Mouse (Mus musculus) midbrain, postnatal 0 days (tissue): ENCODE data around the gene Cend1. TPM values are rescaled to one million over a fixed set of nuclear protein-coding genes. Genes with fewer than 3 reads are reported as not detected.
A peak's percentile ranks its signal among the peaks of the same experiment; 100 is the strongest.

Experiments
- ATAC-seq: fragments of 200-750 bp; cut with Nextera tagmentation; 2 replicates; pipeline ENCODE4 v1.8.0; 2017; ENCODE audit warnings: moderate number of reproducible peaks, mild to moderate bottlenecking, moderate TSS enrichment, moderate library complexity; ENCODE audit not compliant: low FRiP score
- DNase-seq: peaks from one replicate; pipeline ENCODE4 v3.0.0-alpha.2; 2015; ENCODE audit warnings: low spot score
- H3K27ac ChIP-seq: fragments of 300-500 bp; sonication (generic); 2 replicates; pipeline ENCODE4 v1.5.1; 2014; ENCODE audit warnings: low read depth, mild to moderate bottlenecking, low read length, mixed read lengths
- H3K27me3 ChIP-seq: fragments of 300-500 bp; sonication (generic); 2 replicates; pipeline ENCODE4 v1.6.1; 2014; ENCODE audit warnings: low read length, control low read depth, mixed read lengths; ENCODE audit not compliant: insufficient read depth
- H3K36me3 ChIP-seq: fragments of 300-500 bp; sonication (generic); 2 replicates; pipeline ENCODE4 v1.6.1; 2014; ENCODE audit warnings: low read length, control low read depth, mixed read lengths; ENCODE audit not compliant: insufficient read depth
- H3K4me1 ChIP-seq: fragments of 300-500 bp; sonication (generic); 2 replicates; pipeline ENCODE4 v1.6.1; 2014; ENCODE audit warnings: mild to moderate bottlenecking, control low read depth, antibody characterized with exemption, low read length, mixed read lengths; ENCODE audit not compliant: insufficient read depth
- H3K4me2 ChIP-seq: fragments of 300-500 bp; sonication (generic); 2 replicates; pipeline ENCODE4 v1.6.1; 2014; ENCODE audit warnings: low read depth, mild to moderate bottlenecking, low read length, mixed read lengths; ENCODE audit not compliant: poor library complexity, severe bottlenecking
- H3K4me3 ChIP-seq: fragments of 300-500 bp; sonication (generic); 2 replicates; pipeline ENCODE4 v1.5.1; 2014; ENCODE audit warnings: low read depth, mild to moderate bottlenecking, low read length, moderate library complexity
- H3K9ac ChIP-seq: fragments of 300-500 bp; sonication (generic); replicated peaks from 2 replicates; pipeline ENCODE4 v1.6.1; 2014; ENCODE audit warnings: mild to moderate bottlenecking, low read length, moderate library complexity, mixed read lengths; ENCODE audit not compliant: poor library complexity, severe bottlenecking
- H3K9me3 ChIP-seq: fragments of 300-500 bp; sonication (generic); 2 replicates; pipeline ENCODE4 v1.6.1; 2016; ENCODE audit warnings: low read length, control low read depth
- CTCF ChIP-seq: IDR thresholded peaks from 2 replicates; pipeline ENCODE4 v1.5.1; 2016; ENCODE audit warnings: antibody characterized with exemption, mild to moderate bottlenecking
- WGBS: fragments of 180-500 bp; shearing (Covaris S2); extraction: QIAGEN DNeasy Blood & Tissue Kit; methylation state at CpG from one replicate; pipeline ENCODE4 v1.1.7; 2014; 5-methylcytosine and 5-hydroxymethylcytosine counted together
- polyA plus RNA-seq: library from polyadenylated mRNA; unstranded; fragments of >200 nt; fragmentation: Nextera tagmentation; extraction: Ambion mirVana; gene quantifications from 2 replicates; pipeline ENCODE4 v1.2.1, GENCODE M21; 2015
- total RNA-seq: library from RNA; depleted of rRNA; stranded (reverse); fragments of >200 nt; gene quantifications from 2 replicates; pipeline ENCODE4 v1.2.3, GENCODE M21; 2014

Cend1 gene
- total and polyA plus RNA-seq, 2 experiments from 2014 or later = 194 to 195 TPM

DNA sequence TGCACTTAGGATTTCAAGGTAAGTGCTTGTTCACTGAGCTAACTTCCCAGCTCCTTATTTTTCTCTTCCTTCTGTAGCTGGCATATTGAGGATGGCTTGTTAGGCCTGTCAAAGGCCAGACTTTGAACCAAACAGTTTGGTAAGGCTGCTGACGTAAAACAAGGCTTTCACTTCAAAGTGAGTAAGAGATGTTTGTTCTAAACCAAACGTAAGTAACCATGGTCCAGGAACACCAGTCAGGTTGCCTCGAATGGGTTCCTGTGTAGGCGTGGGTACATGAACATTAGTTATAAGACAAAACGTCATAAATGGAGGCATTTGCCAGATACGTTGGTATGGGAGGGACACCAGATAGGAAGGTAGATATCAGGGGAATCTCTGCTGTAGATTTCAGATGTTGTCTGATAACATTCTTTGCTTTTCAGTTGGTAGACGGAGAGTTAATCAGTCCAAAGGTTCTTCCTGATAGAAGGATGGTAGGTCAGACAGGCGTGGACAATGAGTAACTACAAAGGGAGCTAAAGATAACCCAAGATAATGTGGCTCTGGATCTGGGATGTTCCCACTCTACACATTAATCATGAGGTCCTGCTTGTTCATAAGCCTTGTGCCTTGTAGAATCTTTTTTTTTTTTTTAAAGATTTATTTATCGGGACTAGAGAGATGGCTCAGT lies 9.1 kb downstream of the Cend1 start:
- no peak for TF ChIP-seq CTCF
- H3K4me2 ChIP-seq = no peak overlapping the region
- WGBS = 84% methylated on average over 9 of the region's 9 CpGs
- H3K9me3 ChIP-seq = no peaks in the 10 kb centered on the region
- H3K4me1 ChIP-seq = no peaks in the 10 kb centered on the region
- no peak overlapping the region for H3K4me3 ChIP-seq
- no peak for ATAC-seq
- no peak for DNase-seq
- no peaks in the 10 kb centered on the region for H3K27me3 ChIP-seq
- H3K36me3 ChIP-seq = no peaks in the 10 kb centered on the region
- no peak overlapping the region for H3K27ac ChIP-seq
- no peak overlapping the region for H3K9ac ChIP-seq

DNA sequence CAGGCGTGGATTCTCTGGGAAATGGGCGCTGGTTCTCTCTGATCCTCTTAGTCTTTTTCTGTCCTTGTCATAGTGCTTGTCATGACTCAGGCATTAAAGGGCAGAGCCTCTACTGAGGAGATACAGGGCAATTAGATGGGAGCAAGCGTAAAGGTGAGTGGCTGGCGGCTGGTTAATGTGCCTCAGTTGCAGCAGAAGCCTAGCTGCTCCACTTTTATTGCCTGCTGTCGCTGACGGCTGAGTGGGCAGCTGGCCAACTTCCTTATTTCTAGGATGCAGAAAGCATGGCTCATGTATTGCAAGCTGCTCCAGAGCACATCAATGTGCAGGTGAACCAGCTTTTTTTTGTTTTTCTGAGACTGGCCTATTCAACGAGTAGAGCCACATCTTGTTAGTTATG lies 10.3 kb downstream of the Cend1 start:
- ATAC-seq = no peak
- no peaks in the 10 kb centered on the region for H3K9me3 ChIP-seq
- no peak for DNase-seq
- no peak overlapping the region for H3K4me2 ChIP-seq
- no peaks in the 10 kb centered on the region for H3K4me1 ChIP-seq
- TF ChIP-seq CTCF = no peak
- H3K36me3 ChIP-seq = no peaks in the 10 kb centered on the region
- H3K27ac ChIP-seq = no peak overlapping the region
- whole genome bisulfite sequencing = 74% methylated on average over 7 of the region's 7 CpGs
- H3K9ac ChIP-seq = no peak overlapping the region
- H3K27me3 ChIP-seq = no peaks in the 10 kb centered on the region
- H3K4me3 ChIP-seq = no peak overlapping the region

DNA sequence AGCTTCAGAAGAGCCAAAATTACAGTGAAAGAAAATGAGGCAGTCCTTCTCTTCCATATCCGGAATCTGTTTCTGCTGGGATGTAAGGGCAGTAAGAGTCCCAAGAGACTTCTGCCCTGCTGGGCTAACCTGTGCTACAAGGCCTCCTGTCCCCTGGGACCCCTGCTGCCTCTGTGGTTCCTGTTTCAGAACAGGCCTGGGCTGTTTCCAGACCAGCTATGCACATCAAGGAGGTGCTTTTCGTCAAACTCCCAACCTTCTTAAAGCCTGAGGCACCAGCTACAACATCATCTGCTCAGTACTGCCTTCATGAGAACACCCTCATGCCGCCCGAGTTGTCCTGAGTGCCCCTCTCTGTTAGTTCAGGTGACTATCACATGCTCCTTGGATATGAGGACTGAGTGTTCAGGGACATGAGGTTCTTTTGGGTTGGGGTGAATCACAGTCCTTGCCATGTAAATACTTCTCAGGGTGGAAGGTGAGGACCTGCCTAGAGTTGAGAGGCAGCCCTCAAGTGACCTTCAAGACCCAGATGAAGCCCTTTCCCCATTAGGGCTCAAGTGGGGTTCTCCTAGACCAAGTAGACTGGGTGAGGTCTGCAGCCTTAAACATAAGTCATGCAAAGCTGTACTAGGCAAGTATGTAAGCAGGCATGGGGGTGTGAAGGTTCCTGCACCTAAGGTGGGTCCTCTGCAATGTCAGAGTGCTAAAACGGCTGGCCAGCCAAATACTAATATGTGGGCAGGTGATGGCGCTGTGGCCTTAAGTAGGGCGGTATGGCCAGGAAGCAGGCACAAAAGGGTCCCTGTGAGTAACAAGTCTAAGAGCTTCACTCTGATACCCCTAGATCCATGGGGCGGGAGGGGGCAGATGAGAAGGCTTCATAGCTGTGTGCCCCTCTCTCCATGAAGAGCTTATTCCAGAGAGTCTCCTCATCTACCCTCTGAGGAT lies 11.3 kb downstream of the Cend1 start:
- Histone ChIP-seq H3K4me3 (no peak overlapping the region), H3K36me3 (no peaks in the 10 kb centered on the region), H3K4me1 (no peaks in the 10 kb centered on the region), H3K9me3 (no peaks in the 10 kb centered on the region), H3K4me2 (no peak overlapping the region), H3K27me3 (no peaks in the 10 kb centered on the region), H3K9ac (no peak overlapping the region), H3K27ac (no peak overlapping the region)
- DNase-seq (no peak), ATAC-seq (no peak)
- 74% methylated on average over 8 of the region's 8 CpGs for WGBS
- 0 out of 2 replicates have a peak, but pooled peaks have one; percentile 9 for TF ChIP-seq CTCF

DNA sequence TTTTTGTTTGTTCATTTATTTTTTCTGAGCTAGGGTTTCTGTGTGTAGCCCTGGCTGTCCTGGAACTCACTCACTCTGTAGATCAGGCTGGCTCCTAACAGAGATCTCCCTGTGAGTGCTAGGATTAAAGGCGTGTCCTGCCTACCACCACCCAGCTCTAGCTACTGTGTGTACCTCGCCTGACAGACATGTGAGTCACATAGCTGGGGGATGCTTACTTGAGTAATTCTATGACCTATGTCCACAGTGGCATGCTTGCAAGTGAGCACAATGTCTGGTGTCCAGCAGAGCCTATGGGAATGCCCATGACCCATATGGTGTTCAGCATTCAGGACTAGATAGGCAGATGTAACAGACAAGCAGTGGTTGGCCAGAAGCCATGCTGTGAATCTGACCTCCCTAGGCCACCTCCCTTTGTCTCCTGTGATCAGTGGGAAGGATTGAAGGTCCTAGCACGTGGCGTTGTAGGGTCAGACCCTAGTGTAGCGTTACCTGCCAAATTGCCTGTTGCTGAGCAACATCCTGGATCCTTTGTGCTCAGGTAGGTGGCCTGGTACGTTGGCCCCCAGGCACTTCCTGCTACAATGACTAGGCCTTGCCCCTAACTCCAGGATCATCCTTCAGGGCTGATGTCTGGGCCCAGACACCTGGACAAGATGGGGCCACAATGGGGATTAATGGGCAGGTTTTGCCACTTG lies 13.0 kb downstream of the Cend1 start:
- DNase-seq (no peak), ATAC-seq (no peak)
- Histone ChIP-seq H3K36me3 (0 out of 2 replicates have a peak, but pooled peaks cover under 1% of the 10 kb centered on the region), H3K9me3 (no peaks in the 10 kb centered on the region), H3K4me1 (no peaks in the 10 kb centered on the region), H3K4me3 (no peak overlapping the region), H3K4me2 (no peak overlapping the region), H3K27ac (no peak overlapping the region), H3K9ac (no peak overlapping the region), H3K27me3 (no peaks in the 10 kb centered on the region)
- no peak for TF ChIP-seq CTCF
- 77% methylated on average over 6 of the region's 6 CpGs for WGBS

DNA sequence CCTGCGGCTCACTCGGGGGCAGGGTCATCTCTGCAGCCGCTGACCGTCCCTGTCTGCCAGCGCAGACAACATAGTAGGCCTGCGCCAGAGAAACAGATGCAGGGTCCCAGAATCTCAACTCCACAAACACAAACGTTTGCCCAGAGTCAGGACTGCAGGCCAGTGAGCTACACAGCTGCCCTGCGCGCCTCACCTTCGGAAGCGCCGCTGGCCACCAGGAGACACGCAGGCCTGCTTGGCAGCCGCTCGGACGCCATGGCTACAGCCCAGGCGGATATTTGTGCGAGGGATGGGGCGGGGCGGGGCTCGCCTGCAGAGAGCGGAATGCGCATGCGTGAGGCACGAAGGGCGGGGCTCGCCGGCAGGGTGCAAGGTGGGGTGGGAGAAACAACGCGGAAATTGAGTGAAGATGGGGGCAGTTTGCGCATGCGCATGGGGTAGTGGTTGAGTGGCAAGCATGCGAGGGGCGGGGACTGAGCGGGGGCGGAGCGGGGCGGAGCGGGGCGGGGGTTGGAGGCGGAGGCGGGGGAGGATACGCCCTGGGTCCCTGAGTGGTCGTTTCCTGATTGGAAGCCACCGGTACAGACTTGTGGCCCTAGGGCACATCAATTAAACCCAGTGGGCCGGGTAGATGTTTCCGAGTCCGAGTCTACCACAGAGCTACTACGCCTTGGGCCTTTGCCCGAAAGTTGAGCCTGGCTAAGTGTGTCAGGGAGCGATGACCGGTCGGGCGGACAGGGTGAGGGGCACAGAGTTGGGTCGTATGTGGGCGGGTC lies 15.3 kb downstream of the Cend1 start, which contains the start of gene Gatd1:
TSS of gene Gatd1 (minus strand) at position 328 of the 776 bp plus-strand sequence.
- 1% methylated on average over 43 of the region's 56 CpGs for WGBS
- peak; percentile 93 for ATAC-seq
- Histone ChIP-seq H3K27me3 (no peaks in the 10 kb centered on the region), H3K9ac (peak within 1 kb of the TSS; percentile 93), H3K27ac (peak within 1 kb of the TSS; percentile 86), H3K36me3 (peaks cover 15% of the 10 kb centered on the region; the same call in 1 of the 2 replicates), H3K4me3 (peak within 1 kb of the TSS; percentile 58), H3K9me3 (no peaks in the 10 kb centered on the region), H3K4me2 (peak within 1 kb of the TSS; percentile 85), H3K4me1 (no peaks in the 10 kb centered on the region)
- peak; percentile 40 for TF ChIP-seq CTCF
- DNase-seq = peak; percentile 99
